Mouse (Mus musculus) megakaryocyte-erythroid progenitor cell, adult 5-6 weeks (primary cell): ENCODE measurements around the gene Pmepa1. TPM values are rescaled to one million over a fixed set of nuclear protein-coding genes. Genes with fewer than 3 reads are reported as not detected.

ENCODE experiments used
- ATAC-seq: replicated peaks from 2 replicates; pipeline ENCODE4 v1.8.0; 2016; ENCODE audit warnings: mild to moderate bottlenecking, inconsistent platforms; ENCODE audit not compliant: severe bottlenecking, poor library complexity, low FRiP score, low TSS enrichment
- total RNA-seq, 2 experiments: library from RNA; stranded (forward) in 1 of 2; stranded (reverse) in 1 of 2; fragments of 200-1000, 215-1000 nt in 1 of 2; fragments of >200 nt in 1 of 2; fragmentation: Nextera tagmentation in 1 of 2; gene quantifications; 2 replicates each; pipeline ENCODE4 v1.2.3; 2014 to 2017

Pmepa1 gene
- total RNA-seq, 2 experiments from 2014 or later, result 0.52 TPM; not detected in 1

DNA sequence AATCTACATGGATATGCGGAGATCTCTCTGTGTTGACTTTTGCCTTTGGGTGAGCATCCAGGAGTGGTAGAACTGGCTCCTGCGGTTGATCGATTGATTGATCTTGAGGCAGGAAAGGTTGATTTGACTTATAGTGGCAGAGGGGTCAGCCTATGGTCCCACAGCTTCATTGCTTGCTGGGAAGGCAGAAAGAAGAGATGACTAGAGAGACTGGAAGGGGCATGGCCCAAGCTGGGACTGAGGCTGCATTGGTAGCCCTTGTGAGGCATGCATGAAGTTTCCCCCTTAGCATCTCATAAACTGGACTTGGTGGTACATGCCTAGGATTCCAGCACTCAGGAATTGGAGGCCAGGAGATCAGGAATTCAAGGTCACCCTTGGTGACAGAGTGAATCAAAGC is 69.3 kb downstream of the Pmepa1 start:
- no peak for ATAC-seq

DNA sequence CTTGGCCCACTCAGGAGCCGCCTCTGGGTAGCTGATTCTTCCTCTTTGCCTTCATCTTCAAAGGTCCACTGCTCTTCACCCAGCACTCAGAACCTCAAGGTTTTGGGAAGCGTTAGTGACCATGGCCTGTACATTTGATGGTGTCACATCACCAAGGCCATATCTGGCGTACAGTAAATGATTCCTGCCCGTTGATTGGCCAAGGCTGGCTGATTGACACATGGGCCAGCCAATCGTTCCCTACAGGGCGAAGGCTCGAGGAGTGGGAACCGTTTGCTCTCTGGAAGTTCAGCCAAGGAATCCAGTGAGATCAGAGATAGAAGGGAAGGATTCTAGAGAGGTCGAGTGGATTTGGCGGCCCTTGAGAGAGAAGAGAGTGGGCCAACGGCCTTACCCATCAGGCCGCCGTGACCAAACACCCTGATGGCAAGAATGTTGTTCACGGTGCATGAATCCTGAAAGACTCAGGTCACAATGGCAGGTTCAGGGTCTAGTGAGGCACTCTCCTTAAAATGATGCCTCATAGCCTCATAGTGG is 70.7 kb downstream of the Pmepa1 start:
- ATAC-seq, result no peak

DNA sequence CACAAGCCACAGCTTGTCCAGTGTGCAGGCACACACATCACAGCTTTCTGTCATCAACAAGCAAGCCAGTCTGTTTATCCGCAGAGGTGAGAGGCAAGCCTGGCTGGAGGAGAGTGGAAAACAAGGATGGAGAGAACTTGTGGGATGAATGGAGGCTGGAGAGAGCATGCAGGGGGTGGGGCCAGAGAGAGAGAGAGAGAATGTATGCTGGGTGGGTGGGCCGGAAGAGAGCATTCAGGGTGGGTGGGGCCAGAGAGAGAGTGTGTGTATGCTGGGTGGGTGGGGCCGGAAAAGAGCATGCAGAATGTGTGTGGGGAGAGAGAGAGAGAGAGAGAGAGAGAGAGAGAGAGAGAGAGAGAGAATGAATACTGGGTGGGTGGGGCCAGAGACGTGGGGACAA is 71.7 kb downstream of the Pmepa1 start:
- no peak for ATAC-seq

DNA sequence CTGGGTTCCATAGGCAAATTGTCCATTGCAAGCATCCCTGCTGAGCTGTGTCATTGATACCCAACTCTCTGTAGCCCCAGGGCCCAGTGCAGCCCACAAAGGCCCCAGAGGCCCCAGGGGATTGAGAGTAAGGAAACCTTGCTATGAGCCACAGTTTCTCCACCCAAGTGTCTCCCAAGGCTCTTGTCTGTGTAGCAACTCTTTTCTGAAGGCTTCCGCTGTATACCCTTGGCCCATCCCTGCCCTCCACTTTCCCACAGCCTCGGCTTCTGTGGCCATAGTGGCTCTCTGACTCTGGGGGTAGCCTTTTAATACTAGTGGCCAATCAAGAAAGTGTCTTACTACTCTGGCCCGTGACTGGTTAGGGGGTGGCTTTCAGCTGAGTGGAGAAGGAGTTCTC is 72.6 kb downstream of the Pmepa1 start:
- no peak for ATAC-seq

DNA sequence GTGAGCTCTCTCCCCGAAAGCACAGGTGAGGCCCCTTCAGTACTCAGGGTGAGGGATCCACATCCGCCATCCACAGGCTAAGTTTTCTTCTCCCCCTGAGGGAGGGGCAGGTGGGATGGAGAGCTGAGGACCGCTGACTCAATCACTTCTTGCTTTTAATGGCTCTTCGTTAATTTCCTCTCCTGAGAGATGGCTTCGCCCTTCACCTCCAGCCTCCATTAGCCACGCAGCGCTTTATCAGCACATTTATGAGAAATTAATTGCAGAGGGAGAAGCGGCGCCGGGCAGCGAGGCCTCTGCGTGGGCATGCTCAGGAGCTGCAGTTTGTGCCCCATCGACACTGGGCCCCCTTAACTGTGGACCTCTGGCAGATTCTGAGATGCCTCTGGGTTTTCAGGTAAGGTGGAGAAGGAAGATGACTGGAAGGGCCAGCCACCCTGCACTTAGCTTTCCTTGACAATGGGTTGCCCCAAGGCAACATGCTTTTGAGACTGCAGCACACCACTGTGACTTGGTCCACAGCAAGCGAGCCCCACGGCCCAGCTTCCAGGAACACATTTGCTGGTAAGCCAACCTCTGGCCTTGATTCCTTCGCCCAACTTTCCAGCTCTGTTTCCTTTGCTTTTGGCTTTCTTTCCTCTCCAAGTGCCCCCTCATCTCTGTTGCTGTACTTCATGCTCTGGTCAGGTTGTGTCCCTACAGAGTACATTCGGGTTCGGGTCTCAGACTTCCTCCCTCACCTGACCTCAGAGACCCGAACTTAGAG is 73.2 kb downstream of the Pmepa1 start:
- ATAC-seq, result no peak

DNA sequence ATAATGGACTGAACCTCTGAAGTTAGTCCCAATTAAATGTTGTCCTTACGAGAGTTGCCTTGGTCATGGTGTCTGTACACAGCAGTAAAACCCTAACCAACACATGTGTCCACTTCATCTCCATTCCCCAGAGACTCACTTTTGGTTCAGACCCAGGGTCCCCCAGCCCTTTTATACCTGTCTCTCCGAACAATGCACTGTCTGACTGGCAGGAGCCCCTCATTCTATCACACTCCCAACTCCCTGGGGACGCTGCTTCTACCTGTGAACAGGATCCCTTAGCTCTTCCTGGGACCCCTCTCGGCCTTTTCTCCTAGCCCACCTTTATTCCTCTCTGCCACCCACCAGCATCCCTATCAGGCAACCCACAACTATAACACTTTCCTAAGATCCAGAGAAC is 81.5 kb downstream of the Pmepa1 start:
- no peak for ATAC-seq

DNA sequence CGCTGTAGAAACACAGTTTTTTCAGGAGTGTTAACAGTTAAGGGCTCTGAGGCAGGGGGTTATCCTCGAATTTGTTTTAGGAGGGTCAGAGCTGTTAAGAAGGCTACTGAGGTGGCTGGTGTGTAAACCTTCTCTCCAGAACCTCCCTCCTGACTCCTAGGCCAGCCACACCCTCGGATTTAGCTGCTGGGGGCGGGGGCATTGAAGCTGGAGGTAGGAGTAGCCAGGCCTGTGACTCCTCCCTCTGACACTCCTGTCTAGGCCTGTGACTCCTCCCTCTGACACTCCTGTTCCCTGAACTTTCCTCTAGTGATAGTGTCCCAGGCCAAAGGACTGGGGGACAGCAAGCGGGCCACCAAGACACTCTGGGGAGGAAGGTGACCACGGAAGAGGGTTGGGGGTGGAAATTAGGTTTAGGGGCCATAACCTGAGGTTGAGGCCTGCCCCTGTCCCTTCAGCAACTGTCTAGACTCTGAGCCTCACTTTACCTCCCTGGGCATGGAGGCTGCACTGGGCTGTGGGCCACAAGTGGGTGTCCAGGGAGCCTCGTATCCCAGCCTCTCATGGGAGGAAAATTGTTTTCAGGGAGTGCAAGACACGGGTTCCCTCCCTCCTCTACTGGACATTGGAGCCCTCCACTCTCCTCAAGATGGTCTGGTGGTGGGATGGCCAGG is 89.0 kb downstream of the Pmepa1 start:
- ATAC-seq, result peak; percentile 86

DNA sequence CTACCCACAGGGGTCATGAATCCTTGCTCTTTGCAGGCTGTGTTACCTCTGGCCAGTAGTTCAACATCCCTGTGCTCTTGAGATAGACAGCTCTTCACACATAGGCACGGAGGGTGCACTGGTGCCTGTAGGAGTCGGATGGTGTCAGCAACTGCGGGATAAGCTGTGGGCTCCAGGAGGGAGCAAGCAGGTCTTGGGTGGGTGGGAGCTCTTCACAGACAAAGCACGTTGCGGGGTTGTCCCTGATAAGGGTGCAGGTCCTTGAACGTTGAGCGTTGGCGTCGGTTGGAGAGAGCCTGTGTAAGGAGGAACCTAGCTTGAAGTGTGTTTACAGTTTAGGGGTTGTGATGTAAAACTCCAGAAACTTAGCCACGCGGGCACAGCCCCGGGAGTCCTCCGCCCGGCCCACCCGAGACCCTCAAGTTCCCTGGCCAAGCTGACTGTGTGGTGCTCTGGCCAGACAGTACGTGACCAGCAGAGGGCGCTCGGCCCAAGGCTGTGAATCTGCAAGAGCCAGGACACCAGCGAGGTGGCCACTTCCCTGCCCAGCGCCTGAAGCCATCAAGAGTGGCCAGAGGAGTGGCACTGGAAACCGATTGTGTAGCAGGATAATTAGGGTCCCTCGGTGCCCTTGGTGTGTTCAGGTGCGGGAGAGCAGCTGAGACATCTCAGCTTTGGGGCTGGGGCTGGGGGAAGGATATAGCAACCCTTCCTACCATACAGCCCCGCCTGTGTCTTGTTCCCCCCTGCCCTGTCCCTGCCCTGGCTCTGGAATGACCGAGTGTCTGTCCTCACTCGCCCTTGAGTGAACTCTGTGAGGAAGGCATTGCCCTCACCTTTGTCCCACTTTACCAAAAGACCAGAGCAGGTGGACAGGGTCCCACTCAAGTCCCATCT is 90.0 kb downstream of the Pmepa1 start:
- ATAC-seq, result peak; percentile 57

DNA sequence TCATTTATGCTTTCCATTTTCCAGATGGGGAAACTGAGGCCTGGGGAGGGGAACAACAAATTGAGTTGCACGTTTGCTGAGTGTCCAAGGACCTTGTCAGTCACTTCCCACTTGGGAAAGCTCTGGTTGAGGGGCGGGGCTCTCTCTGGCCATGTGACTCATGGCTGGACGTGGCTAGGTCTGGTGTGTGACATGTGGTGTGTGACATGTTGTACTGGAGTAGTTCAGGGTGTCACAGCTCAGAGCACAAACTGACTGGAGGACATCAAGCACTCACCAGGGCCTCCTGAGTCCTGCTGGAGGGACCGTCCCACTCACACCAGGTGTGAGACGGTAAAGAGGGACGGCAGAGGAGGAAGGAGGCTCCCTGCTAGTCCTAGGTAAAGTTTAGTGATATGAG is 91.1 kb downstream of the Pmepa1 start:
- no peak for ATAC-seq

DNA sequence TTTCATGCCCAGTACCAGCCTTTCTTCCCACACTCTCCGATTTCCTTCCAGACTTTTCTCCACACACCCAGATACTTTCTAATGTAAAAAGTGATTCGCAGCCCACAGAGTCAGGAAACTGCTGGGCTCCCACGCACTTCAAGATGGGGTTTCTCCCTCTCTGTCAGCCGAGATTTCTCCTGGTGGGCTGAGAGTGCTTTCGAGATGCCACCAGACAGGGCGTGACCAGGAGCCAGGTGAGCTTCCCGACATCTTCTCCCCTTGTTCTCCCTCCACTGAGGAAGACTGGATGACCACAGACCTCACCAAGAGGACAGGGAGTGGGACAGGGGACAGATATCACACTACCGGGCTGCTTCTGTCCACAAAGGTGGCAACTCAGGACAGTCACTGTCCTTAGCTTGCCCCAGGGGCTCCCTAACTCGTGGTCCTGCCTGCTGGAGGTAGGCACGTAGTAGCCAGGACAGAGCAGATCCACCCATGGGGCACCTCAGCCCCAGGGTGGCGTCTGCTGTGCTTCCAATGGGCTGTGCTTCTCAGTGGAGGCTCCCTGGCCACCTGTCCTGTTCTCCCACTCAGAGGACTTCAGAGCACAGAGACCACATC is 91.8 kb downstream of the Pmepa1 start:
- ATAC-seq, result no peak

DNA sequence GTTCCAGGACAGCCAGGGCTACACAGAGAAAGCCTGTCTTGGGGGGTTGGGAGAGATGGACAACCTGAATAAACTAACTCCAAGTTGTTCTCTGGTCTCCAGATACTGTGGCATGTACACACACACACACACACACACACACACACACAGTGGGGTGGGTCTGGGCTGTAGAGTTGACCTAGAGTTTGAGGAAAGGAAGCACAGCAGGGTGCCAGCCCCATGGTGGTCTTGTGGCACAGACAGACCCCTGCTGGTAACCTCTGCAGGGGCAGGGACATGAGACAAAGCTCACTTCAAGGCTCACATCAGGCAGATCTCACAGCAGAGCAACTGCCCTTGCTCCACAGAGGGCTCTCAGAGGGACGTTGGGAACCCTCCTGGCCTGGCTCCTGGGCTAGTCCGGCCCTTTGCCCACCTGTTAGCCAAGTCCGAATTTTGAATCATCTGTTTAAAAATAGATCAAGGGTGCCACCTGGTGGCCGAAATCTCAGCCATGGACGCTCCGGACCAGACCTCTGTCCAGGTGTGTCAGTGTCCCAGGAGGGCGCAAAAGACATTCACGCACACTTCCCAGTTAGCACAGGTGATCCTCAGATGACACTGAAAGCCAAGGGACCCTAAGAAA is 92.4 kb downstream of the Pmepa1 start:
- ATAC-seq, result no peak

DNA sequence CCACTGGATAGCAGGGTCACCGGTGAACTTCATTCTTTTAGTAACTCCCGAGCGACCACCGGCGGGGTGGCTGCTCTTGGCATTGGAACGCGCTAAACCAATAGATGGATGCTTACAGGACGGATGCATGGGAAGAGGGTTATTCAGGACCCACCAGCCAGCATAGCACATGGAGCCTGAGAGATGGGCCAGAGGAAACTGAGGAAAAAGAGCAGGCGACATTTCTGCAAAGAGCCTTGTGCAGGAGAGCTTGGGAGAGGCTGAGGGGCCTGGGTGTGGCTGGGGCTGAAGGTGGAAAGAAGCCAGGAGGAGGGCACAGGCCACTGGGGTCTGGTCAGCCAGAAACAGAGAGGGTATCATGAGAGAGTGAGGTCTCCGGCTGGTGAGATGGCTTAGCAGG is 93.0 kb downstream of the Pmepa1 start:
- no peak for ATAC-seq

DNA sequence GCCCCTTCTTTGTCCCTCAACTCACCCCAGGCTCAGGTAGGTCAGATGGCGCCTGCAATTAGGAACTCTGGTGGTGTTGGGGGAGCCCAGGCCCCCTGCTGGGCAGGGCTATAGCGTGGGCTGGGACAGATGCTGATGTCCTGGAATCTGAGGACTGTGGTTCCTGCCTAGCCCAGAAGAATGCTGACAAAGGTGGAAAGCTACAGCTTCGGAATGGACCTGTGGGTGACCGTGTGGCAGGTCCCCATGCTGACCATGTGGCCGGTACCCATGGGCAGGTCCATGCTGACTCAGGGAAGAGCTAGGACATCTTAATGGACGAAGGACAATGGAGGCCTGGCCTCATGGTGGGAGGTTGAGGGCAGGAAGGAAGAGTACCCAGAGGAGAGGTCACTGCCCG is 93.5 kb downstream of the Pmepa1 start:
- ATAC-seq, result no peak

DNA sequence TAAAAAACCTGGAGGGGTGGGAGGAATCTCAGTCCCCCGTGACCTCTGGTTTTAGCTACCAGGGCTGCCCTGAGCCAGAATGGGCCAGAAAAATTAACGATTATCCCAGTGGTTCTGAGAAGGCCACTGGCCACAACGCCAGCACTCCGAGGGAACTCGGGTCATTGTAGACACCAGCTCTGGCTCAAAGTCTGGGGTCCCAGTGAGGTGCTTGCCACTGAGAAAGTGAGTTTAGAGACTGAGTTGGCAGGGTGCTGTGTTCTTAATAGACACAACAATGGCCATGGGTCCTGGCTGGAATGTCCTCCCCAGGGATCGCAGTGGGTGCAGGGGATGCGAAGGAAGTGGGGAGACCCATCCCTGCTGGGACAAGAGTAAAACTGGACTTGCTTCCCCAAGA is 94.4 kb downstream of the Pmepa1 start:
- ATAC-seq, result no peak

DNA sequence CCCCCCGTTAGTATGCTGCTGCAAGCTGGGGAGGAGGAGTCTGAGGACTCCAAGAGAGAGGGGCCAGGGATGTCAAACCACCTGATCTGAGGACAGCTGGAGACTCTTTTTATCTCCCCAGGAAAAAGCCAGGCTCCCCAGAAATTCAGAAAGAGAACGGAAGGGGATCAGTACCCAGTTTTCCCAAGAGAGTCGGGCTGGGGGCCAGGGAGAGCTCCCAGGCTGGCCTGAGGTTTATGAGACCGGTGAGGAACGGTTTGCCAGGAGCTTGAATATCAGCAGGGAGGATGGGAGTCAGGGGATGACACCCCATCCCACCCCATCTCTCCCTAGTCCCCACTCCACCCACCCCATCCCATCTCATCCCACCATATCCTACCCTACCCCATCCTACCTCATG is 94.8 kb downstream of the Pmepa1 start:
- no peak for ATAC-seq

DNA sequence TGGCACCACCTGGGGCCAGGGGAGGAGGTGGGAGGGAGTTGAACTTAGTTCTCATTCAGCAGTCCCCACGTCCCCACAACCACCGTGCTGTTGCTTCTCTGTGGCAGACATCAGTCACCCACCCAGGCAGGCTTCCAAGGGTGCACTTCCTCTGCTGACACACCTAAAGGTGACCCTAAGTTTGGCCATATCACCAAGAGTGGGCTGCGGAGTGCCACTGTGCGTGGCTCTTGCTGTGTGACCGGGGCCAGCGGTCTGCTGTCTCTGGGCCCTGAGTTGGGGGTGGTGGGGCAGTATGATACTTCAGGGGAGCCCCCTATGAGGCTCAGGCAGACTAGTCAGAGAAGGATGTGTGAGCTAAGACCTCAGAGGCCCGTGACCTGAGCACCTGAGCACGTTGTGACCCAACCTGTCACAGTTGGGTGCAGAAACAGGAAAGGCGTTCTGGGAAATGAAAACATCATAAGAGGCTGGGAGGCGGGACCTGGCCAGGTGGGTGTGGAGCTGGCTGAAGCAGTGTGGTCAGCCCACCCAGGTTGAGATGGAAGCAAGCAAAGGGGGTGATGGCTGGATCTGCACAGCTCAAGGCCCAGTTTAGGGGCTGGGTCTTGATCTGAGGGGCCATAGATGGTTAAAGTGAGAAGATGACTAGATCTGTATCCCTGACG is 95.5 kb downstream of the Pmepa1 start:
- no peak for ATAC-seq

DNA sequence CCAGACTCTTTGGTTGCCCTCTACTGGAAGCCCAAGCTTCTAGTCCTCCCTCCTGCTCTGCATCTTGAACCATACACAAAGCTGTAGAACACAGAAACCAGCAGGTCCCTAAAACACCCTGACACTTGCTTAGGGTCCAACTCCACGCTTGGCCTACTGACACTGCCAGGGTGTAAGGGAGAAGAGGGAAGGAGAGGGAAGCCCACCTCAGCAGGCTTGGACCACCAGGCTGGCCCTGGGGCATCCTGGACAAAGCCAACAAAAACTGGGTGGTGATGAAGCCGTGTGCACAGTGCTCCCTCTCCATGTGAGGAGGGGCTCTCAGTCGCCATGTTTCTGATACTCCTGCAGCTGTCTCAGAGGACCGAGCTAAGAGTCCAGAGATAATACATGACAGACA is 96.3 kb downstream of the Pmepa1 start:
- ATAC-seq, result no peak

DNA sequence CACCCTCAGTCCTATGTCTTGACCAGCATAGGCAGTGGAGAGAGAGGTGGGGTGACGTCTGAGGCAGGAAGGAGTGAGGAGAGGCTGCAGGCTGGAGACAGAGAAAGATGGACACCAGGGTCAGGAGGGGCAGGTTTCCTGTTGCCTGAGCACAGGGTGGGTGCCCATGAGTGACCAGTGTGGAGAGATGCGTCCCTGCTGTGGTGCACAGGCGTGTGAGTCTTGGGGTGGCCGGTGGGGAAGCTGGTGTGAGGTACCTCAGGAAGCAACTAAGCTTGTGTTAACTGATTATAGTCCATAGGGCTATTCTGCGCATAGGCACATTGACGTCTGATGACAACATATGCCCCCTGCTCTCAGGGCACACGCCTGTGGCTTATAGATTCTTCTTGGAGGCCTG is 97.3 kb downstream of the Pmepa1 start:
- ATAC-seq, result no peak

DNA sequence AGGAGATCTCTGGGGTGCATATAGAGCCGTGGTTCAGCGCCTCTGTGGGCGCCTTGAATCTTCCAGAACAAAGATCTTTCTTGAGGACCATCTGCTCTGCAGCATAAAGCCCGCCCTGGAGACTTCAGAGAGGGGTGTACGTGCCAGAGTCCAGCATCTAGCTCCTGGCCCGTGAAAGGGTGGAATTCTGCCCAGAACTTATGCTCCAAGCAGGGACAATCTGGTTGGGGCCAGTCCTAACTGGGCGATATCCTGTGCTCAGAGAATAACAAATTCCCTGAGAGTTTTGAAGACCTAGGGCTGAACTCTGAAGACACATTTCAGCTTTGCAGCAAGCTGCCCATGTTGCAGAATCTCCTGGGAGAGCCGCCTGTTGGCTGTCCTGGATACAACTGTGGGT is 98.4 kb downstream of the Pmepa1 start:
- ATAC-seq, result no peak
